8 mouse cellular contexts compared by ENCODE assay signal in the genomic region with DNA sequence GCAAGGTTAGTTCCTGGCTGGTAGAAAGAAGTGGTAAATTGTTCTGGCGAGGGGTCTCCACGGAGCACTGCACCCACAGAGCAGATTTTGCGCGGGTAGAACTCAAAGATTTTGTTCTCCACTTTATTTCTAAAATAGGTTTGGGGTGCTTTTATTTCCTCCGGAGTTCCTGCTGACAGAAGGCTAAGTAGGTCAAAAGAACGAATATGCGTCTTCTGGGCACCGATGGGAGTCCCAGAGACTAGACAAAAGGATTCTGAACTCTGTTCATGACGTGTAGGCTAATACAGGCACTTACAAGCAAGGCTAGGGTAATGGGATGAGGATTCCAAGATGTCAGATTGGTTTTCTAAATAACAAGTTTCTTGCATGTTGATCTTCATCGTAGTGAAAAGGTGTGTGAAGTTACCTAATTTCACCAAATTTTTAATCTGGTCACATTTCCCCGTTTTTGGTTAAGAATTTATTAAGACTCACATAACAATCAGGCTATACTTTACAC. TPM values are rescaled to one million over a fixed set of nuclear protein-coding genes. Genes with fewer than 3 reads are reported as not detected.
DNase-seq lines count a peak whose midpoint lies in the region; ATAC-seq and TF ChIP-seq lines count a peak whose summit lies in the region.

No protein-coding gene starts in this region.

- peak overlapping the region; percentile 88 for H3K9ac ChIP-seq in heart, adult 2 months (ENCODE audit: low read depth, low read length)
- H3K9ac ChIP-seq in forebrain, embryonic 11.5 days (ENCODE audit: low read length), result peak overlapping the region; percentile 97
- peak overlapping the region; percentile 96 for H3K9ac ChIP-seq in liver, embryonic 14.5 days (replicated peaks)

- H3K9me3 ChIP-seq in forebrain, embryonic 11.5 days (ENCODE audit: control insufficient read depth, low read length), result no peaks in the 10 kb centered on the region
- H3K9me3 ChIP-seq in liver, embryonic 14.5 days (ENCODE audit: control insufficient read depth, low read length), result no peaks in the 10 kb centered on the region

- ATAC-seq in forebrain, embryonic 11.5 days (replicated peaks; ENCODE audit: low FRiP score), result no peak
- ATAC-seq in liver, embryonic 14.5 days (ENCODE audit: insufficient read depth), result no peak

- H3K4me2 ChIP-seq in forebrain, embryonic 11.5 days (ENCODE audit: low read depth, low read length, severe bottlenecking), result peak overlapping the region; percentile 81
- H3K4me2 ChIP-seq in liver, embryonic 14.5 days (ENCODE audit: low read depth), result peak overlapping the region; percentile 94

- WGBS in heart, adult 2 months, result 4% methylated on average over 11 of the region's 11 CpGs
- WGBS in forebrain, embryonic 11.5 days, result 5% methylated on average over 11 of the region's 11 CpGs
- WGBS in liver, embryonic 14.5 days (ENCODE audit: insufficient replicate concordance), result 4% methylated on average over 11 of the region's 11 CpGs

- TF ChIP-seq POLR2A in heart, adult 2 months (IDR thresholded peaks at IDR 0.05; ENCODE audit: insufficient read depth, low read depth, low read length), result no peak

- intact Hi-C loops in heart, adult 2 months (cut with DNase I), result loop anchor here (2.0 kb wide), 1 partner anchor 44 kb away; no protein-coding TSS in a partner anchor

- peaks cover 4% of the 10 kb centered on the region for H3K36me3 ChIP-seq in heart, adult 2 months (ENCODE audit: control insufficient read depth, insufficient read depth, low read length)
- H3K36me3 ChIP-seq in forebrain, embryonic 11.5 days (ENCODE audit: control insufficient read depth, insufficient read depth, low read length), result peaks cover 7% of the 10 kb centered on the region; the same call in 1 of the 2 replicates
- peaks cover 42% of the 10 kb centered on the region for H3K36me3 ChIP-seq in liver, embryonic 14.5 days (replicated peaks; ENCODE audit: control insufficient read depth, insufficient read depth, low read depth)

- no peaks in the 10 kb centered on the region for H3K27me3 ChIP-seq in heart, adult 2 months (ENCODE audit: control insufficient read depth, insufficient read depth, low read length)
- H3K27me3 ChIP-seq in forebrain, embryonic 11.5 days (ENCODE audit: control insufficient read depth, insufficient read depth, low read length), result no peaks in the 10 kb centered on the region
- no peaks in the 10 kb centered on the region for H3K27me3 ChIP-seq in liver, embryonic 14.5 days (ENCODE audit: control insufficient read depth, insufficient read depth, low read length)

- no peak for TF ChIP-seq EP300 in heart, adult 2 months (IDR thresholded peaks at IDR 0.05; ENCODE audit: insufficient read depth, low read depth, low read length)
- no peak for TF ChIP-seq EP300 in liver, embryonic 14.5 days (IDR thresholded peaks at IDR 0.05; ENCODE audit: low read depth)

- H3K27ac ChIP-seq in heart, adult 2 months, result peak overlapping the region; percentile 81
- H3K27ac ChIP-seq in forebrain, embryonic 11.5 days (ENCODE audit: low read depth, low read length), result peak overlapping the region; percentile 76; the same call in 1 of the 2 replicates
- peak overlapping the region; percentile 76; the same call in 1 of the 2 replicates for H3K27ac ChIP-seq in liver, embryonic 14.5 days

- H3K4me1 ChIP-seq in heart, adult 2 months (ENCODE audit: control insufficient read depth, insufficient read depth, low read length), result peaks cover 1% of the 10 kb centered on the region
- H3K4me1 ChIP-seq in forebrain, embryonic 11.5 days (replicated peaks; ENCODE audit: control insufficient read depth, insufficient read depth, low read length), result peaks cover 8% of the 10 kb centered on the region; the same call in 1 of the 2 replicates
- peaks cover 7 to 12% of the 10 kb centered on the region in 2 experiments; a peak in 3 of 4 replicates for H3K4me1 ChIP-seq in liver, embryonic 14.5 days (replicated peaks; ENCODE audit: control insufficient read depth in 2 of 2, insufficient read depth in 2 of 2, low read length in 1 of 2)

- no peak for TF ChIP-seq CTCF in heart, adult 2 months (IDR thresholded peaks at IDR 0.05)
- TF ChIP-seq CTCF in liver, embryonic 14.5 days (IDR thresholded peaks at IDR 0.05; ENCODE audit: low read depth), result no peak

- DNase-seq in heart, adult 2 months, result no peak
- DNase-seq in heart, adult 11 months, result no peak
- peak; percentile 19 for DNase-seq in A20 (ENCODE audit: low read depth, low spot score)
- DNase-seq in forebrain, embryonic 11.5 days (ENCODE audit: low spot score), result no peak
- DNase-seq in liver, embryonic 14.5 days (ENCODE audit: low read depth in 3 of 3, low spot score in 3 of 3), result no peak
- no peak for DNase-seq in spleen, postnatal 36 days (ENCODE audit: low spot score in 2 of 2)
- DNase-seq in B cell, adult 2 months, result no peak
- DNase-seq in urinary bladder, postnatal 25 days (ENCODE audit: low spot score), result no peak

- peak overlapping the region; percentile 75 for H3K4me3 ChIP-seq in heart, adult 2 months
- peak overlapping the region; percentile 85 for H3K4me3 ChIP-seq in forebrain, embryonic 11.5 days (ENCODE audit: low read depth, low read length)
- peak overlapping the region; percentile 83 to 93 for H3K4me3 ChIP-seq in liver, embryonic 14.5 days (ENCODE audit: insufficient read depth in 1 of 2, low read depth in 2 of 2, low read length in 2 of 2)

- peaks cover 3% of the 10 kb centered on the region for H3K79me2 ChIP-seq in heart, adult 2 months (replicated peaks; ENCODE audit: control insufficient read depth, insufficient read depth, low read length)

RNA-seq across cellular contexts. Expression of a gene that starts 0.8 kb away (rescaled TPM):
- total RNA-seq in heart, adult 2 months (2021), result 10 to 100 TPM; 14.4 to 14.7 TPM
- 3.6 and 10.7 TPM in 2 replicates for polyA plus RNA-seq in heart, adult 2 months (2012; rRNA removed)
- polyA plus RNA-seq in forebrain, embryonic 11.5 days (2014; fragmentation: Nextera tagmentation; extraction: Ambion mirVana), result 192 and 217 TPM in 2 replicates
- polyA plus RNA-seq in liver, embryonic 14.5 days (2012; rRNA removed), result 21.0 and 29.2 TPM in 2 replicates
- polyA plus RNA-seq in liver, embryonic 14.5 days (2014; fragmentation: Nextera tagmentation; extraction: Ambion mirVana), result 79.6 and 82.8 TPM in 2 replicates

RNA-seq across cellular contexts. Expression of a gene that starts 1.1 kb away (rescaled TPM):
- total RNA-seq in heart, adult 2 months (2021), result under 1 TPM; 0.13 to 0.20 TPM
- 0.18 and 0.21 TPM in 2 replicates for polyA plus RNA-seq in heart, adult 2 months (2012; rRNA removed)
- 69.5 and 75.9 TPM in 2 replicates for polyA plus RNA-seq in forebrain, embryonic 11.5 days (2014; fragmentation: Nextera tagmentation; extraction: Ambion mirVana)
- polyA plus RNA-seq in liver, embryonic 14.5 days (2012; rRNA removed), result 23.1 and 31.0 TPM in 2 replicates
- 56.0 and 58.7 TPM in 2 replicates for polyA plus RNA-seq in liver, embryonic 14.5 days (2014; fragmentation: Nextera tagmentation; extraction: Ambion mirVana)

RNA-seq across cellular contexts. Expression of a gene that starts 20.8 kb away (rescaled TPM):
- total RNA-seq in heart, adult 2 months (2021), result 100 to 1,000 TPM; 428 to 489 TPM
- polyA plus RNA-seq in heart, adult 2 months (2012; rRNA removed), result 137 and 314 TPM in 2 replicates
- polyA plus RNA-seq in forebrain, embryonic 11.5 days (2014; fragmentation: Nextera tagmentation; extraction: Ambion mirVana), result 39.5 and 42.6 TPM in 2 replicates
- 4.3 and 6.7 TPM in 2 replicates for polyA plus RNA-seq in liver, embryonic 14.5 days (2012; rRNA removed)
- 20.4 and 22.2 TPM in 2 replicates for polyA plus RNA-seq in liver, embryonic 14.5 days (2014; fragmentation: Nextera tagmentation; extraction: Ambion mirVana)

RNA-seq across cellular contexts. Expression of a gene that starts 39.3 kb away (rescaled TPM):
- total RNA-seq in heart, adult 2 months (2021), result 100 to 1,000 TPM in 1 of 2 experiments, 10 to 100 TPM in 1; 84.7 to 102 TPM
- 52.1 and 76.6 TPM in 2 replicates for polyA plus RNA-seq in heart, adult 2 months (2012; rRNA removed)
- 91.6 and 96.5 TPM in 2 replicates for polyA plus RNA-seq in forebrain, embryonic 11.5 days (2014; fragmentation: Nextera tagmentation; extraction: Ambion mirVana)
- polyA plus RNA-seq in liver, embryonic 14.5 days (2012; rRNA removed), result 21.9 and 30.3 TPM in 2 replicates
- polyA plus RNA-seq in liver, embryonic 14.5 days (2014; fragmentation: Nextera tagmentation; extraction: Ambion mirVana), result 58.2 and 61.4 TPM in 2 replicates

Comparison
In these comparisons a context has a peak if more than half of its experiments do, and no peak if none do; other contexts are left out.
1. RNA of a gene that starts 1.1 kb away (polyA plus RNA-seq): 69.5 to 75.9 TPM in forebrain, embryonic 11.5 days and 23.1 to 58.7 TPM in liver, embryonic 14.5 days; 0.18 to 0.21 TPM in heart, adult 2 months; every median in the first group is over 10 times any median in the second.
2. Peak in every context shown above with its lines, with median percentiles within 50 percentile points of each other: H3K27ac ChIP-seq, H3K4me3 ChIP-seq and H3K9ac ChIP-seq.